Mouse (Mus musculus) gastrocnemius, adult 2 months (tissue): Measurements from ENCODE around the gene Mex3b. TPM values are rescaled to one million over a fixed set of nuclear protein-coding genes. Genes with fewer than 3 reads are reported as not detected.

Experiments
- DNase-seq: peaks from one replicate; pipeline ENCODE4 v3.0.0; 2022
- H3K27ac ChIP-seq: fragments of 200-600 bp; 2 replicates; pipeline ENCODE4 v1.8.1; 2022; ENCODE audit warnings: mild to moderate bottlenecking
- H3K4me3 ChIP-seq: fragments of 200-600 bp; 2 replicates; pipeline ENCODE4 v1.8.1; 2022; ENCODE audit warnings: mild to moderate bottlenecking, moderate library complexity
- CTCF ChIP-seq: fragments of 200-600 bp; IDR thresholded peaks from 2 replicates; pipeline ENCODE4 v1.8.1; 2022; ENCODE audit warnings: antibody characterized with exemption, mild to moderate bottlenecking, moderate library complexity
- intact Hi-C: fragments of 180-260 bp; cut with DNase I; formaldehyde crosslinking; loops from one replicate; pipeline ENCODE4 v1.15.1; 2025
- long read RNA-seq, 2 experiments: library from polyadenylated mRNA; stranded (forward); transcript quantifications; one replicate each; pipeline ENCODE4 v2.0.0; 2021
- total RNA-seq, 2 experiments: library from RNA; stranded (reverse); gene quantifications; 2 replicates each; pipeline ENCODE4 v1.2.3; 2021

The Mex3b gene
- under 1 TPM; 0.43 to 0.59 TPM for total RNA-seq
- long read RNA-seq, experiment 1: 0 reads
- long read RNA-seq, experiment 2: 0 reads

DNA sequence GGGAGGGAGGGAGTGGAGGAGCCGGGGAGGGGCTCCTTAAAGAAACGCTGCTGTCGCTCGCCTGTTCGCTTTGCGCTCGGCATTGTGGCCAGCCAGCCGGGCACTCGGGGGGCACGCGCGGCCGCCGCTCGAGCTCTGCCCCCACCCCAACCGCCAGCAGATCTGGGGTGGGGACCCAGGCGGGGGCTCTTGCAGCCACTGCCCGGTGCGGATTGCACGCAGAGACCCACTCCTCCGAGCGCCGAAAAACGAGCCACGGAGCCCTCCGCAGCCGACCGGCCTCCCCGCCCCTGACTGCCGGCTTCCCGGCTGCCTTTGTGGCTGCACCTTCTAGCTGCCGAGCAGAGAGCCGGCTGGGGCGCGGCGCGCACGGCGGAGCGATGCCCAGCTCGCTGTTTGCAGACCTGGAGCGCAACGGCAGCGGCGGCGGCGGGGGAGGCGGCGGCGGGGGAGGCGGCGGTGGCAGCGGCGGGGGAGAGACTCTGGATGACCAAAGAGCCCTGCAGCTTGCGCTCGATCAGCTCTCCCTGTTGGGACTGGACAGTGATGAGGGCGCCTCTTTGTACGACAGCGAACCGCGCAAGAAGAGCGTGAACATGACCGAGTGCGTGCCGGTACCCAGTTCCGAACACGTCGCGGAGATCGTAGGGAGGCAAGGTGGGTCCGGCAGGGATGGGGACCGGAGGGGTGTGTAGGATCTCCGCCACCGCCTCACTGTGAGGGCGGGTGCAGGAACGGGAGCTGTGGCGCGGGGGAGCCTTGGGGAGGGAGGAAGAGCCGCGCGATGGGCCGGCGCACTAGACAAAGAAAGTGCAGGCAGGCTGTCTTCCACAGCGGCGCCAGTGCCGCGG is at the start of gene Mex3b:
TSS of gene Mex3b (plus strand) at position 63 of the 851 bp plus-strand sequence.
- Histone ChIP-seq H3K27ac (peak within 1 kb of the TSS; percentile 92), H3K4me3 (peak within 1 kb of the TSS; percentile 90)
- peak; percentile 69 for DNase-seq
- no peak for TF ChIP-seq CTCF
- intact Hi-C loops: loop anchor here (10.0 kb wide), 1 partner anchor 153 kb away; no protein-coding TSS in a partner anchor

DNA sequence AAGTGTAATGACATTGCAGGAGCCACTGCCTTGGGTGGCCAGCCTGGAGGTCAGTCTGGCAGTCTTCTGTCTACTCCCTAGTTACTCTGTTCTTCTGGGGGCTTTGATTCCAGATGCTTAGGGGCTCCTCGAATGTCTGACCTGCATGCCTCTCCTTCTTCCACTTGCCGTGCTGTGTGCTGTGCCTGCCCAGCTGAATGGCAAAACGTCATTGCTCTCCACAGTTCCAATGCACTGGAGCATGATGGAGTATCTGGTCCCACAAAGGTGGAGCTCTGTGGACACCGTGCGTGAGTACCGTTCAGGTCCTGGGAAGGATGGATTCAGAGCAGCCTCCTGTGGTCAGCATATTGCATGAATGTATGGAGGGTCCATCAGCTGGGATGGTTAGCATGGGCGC is 47.6 kb upstream of the Mex3b start:
- intact Hi-C loops: no loop called here
- no peak for DNase-seq
- no peak for TF ChIP-seq CTCF
- Histone ChIP-seq H3K4me3 (no peak overlapping the region), H3K27ac (no peak overlapping the region)

DNA sequence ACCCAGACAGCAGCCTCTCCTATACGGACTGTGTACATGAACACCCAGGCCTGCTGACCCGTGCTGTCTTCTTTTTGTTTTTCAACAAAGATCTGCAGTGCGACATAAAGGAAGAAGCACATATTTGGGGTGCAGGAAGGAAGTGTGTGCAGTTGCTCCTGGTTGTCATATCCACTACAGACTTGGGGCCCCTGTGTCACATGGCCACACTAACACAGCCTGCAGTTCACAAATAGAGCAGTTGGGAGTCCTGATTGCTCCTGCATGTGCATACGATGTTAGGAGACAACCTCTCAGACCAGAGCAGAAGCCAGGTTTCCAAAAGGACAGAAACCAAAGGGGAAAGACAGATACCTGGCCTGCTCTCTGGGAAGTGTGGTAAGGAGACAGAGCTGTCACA is 46.5 kb upstream of the Mex3b start:
- no peak for TF ChIP-seq CTCF
- DNase-seq: no peak
- Histone ChIP-seq H3K27ac (no peak overlapping the region), H3K4me3 (no peak overlapping the region)
- intact Hi-C loops: no loop called here

DNA sequence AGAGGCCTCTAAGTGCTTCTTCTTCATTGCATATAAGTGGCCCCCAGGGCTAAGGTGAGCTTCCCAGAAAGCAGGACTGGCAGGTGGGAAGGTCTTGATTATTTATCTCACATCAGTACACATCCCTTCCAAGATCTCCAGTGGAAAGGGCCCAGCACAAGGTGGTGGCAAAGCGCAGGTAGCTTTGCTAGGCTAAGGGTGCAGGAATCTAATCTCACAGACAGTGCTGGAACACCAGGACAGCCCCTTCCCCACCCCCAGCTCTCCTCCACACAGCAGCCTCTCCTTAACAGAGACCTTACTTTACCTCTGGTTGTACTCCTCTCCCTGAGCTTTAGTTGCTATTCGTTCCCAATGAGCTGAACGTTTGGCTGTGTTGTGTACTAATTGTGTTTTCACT is 45.6 kb upstream of the Mex3b start:
- Histone ChIP-seq H3K4me3 (no peak overlapping the region), H3K27ac (no peak overlapping the region)
- TF ChIP-seq CTCF: no peak
- intact Hi-C loops: no loop called here
- no peak for DNase-seq

DNA sequence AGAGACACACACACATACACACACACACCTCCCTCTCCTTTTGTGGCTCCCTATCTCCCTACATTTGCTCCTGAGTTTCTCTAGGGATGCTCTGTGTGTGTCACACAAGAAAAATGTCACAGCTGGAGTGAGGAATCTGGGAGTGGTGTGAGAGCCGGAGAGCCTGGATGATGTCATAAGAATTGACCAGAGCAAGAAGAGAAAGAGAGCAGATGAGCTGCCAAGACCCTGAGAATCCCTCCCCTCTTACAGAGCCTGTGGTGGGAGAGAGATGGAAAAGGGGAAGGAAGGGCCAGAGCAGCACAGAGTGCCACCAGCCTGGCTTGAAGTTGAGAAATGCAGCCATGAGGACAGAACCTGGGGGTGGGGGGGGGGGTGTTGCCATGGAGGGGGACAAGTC is 44.6 kb upstream of the Mex3b start:
- no peak for TF ChIP-seq CTCF
- Histone ChIP-seq H3K27ac (no peak overlapping the region), H3K4me3 (no peak overlapping the region)
- intact Hi-C loops: no loop called here
- no peak for DNase-seq

DNA sequence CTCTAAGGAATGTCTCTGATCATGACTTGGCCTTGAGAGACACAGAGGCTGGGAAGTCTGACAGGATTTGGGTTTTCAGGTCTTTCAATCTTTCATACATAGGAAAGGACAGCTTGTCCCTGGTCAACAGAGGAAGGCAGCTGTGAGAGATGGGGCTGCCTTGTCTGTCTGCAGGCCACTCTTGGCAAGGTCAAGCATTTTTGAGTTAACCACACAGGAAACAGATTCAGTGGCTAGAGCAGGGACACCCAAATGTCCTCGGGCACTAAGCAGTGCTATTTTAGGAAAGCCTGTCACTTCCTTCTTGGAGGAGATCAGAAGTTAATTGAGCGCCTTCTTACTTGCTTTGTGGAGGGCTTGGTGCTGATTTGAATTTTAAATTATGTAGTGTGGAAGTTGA is 38.9 kb upstream of the Mex3b start:
- no peak overlapping the region for H3K27ac ChIP-seq
- no peak for DNase-seq
- TF ChIP-seq CTCF: no peak
- no peak overlapping the region for H3K4me3 ChIP-seq
- intact Hi-C loops: no loop called here

DNA sequence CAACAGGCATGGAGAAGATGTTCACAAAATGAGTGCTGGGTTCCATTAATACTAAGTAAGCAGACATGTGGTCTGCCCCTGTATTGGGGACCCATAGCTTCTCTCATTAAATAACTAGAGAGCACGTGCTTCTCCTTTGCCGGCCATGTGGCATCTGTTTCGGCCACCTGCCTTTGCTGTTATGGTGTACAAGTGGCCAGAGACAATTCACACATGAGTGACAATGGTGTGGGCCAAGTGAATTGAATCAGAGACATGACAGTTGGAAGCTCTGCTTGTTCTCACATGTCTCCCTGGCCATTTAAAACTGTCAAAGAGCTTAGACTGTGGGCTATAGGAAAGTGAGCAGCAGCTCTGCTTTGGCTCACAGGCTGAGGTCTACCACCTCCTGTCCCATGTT is 37.6 kb upstream of the Mex3b start:
- no peak for TF ChIP-seq CTCF
- Histone ChIP-seq H3K27ac (no peak overlapping the region), H3K4me3 (no peak overlapping the region)
- DNase-seq: no peak
- intact Hi-C loops: no loop called here

GRCm38 (mm10) chr7:82834471-82834870 is 32.7 kb upstream of the Mex3b start:
- DNase-seq: no peak
- Histone ChIP-seq H3K4me3 (no peak overlapping the region), H3K27ac (no peak overlapping the region)
- TF ChIP-seq CTCF: no peak
- intact Hi-C loops: no loop called here

DNA sequence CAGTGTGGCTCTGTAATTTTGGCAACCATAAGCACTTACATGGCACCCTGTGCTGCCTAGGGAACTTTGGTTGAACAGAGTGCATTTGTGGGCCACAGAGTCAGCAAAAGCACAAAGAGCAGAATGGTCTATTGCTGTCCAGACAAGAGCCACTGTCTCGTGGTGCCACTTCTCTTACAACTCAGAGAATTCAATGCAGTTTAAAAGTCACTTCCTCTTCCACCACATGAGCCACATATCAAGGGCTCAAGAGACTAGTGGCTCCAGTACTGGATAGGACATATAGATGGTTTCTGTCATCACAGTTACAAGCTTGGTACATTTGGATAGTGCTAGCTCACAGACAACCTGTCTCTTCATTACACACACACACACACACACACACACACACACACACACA is 28.7 kb upstream of the Mex3b start:
- Histone ChIP-seq H3K27ac (no peak overlapping the region), H3K4me3 (no peak overlapping the region)
- DNase-seq: no peak
- intact Hi-C loops: no loop called here
- no peak for TF ChIP-seq CTCF

DNA sequence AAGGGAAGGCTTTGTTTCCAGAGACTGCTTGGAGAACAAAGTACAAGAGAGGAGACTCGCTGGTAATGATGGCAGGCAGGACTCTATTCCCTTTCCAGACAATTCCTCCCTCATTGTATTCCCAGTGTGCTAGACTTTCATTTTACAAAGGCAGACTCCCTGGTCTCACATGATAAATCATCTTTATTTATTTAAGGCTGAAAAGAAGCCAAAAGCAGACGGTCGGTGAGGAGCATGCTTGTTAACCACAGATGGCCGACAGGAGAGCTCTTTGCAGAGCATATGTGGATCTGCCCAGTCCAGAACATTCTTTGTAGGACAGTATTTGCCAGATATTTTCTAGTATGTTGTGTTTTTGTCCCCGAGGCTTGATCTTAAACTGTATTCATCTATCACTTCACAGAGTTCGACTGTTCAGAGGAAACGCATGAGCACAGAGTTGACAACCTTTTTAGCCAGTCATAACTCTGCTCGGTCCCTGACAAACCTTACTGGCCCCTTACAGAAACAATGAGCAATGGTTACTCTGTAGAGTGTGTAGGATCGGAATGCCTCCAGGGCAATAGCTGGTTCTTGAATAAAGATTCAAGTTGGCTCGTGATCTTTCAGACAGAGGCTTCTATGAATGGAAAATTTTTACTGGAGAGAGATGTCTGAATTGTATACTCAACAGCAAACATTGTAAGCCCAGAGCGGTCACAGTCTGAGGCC is 28.0 kb upstream of the Mex3b start:
- Histone ChIP-seq H3K27ac (no peak overlapping the region), H3K4me3 (no peak overlapping the region)
- no peak for TF ChIP-seq CTCF
- DNase-seq: no peak
- intact Hi-C loops: no loop called here

DNA sequence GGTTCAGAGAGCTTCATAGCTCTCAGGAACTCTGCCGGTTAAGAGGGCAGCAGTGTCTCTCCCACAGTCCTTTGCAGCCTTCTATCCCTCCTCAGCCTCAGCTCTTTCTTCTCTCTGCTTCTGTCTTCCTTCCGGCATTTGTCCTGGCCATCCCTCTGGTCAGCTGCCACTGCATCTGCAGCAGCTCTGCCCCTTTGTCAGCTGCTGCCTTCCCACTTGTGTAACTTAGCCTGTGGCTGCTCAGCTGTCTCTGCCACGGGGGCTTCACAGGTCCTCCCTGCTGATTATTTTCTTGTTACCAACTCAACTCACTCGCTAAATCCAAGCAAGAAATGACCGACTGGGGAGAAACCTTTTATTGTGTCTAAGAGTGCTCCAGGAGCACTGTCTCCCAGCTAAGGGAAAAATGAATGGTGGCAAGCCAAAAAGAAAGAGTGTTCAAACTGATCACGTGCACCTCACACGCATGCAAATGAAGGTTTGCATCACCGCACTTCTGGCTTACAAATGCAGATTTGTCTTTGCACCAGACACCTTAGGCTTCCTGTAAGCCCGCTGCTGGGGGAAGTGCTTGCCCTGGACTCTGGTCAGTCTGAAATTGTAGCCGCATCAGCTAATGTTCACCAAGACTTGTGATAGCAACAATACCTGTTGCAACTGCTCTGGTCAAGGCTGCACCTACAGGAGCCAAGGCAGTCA is 24.8 kb upstream of the Mex3b start:
- intact Hi-C loops: no loop called here
- H3K27ac ChIP-seq: no peak overlapping the region
- TF ChIP-seq CTCF: no peak
- H3K4me3 ChIP-seq: no peak overlapping the region
- DNase-seq: no peak

DNA sequence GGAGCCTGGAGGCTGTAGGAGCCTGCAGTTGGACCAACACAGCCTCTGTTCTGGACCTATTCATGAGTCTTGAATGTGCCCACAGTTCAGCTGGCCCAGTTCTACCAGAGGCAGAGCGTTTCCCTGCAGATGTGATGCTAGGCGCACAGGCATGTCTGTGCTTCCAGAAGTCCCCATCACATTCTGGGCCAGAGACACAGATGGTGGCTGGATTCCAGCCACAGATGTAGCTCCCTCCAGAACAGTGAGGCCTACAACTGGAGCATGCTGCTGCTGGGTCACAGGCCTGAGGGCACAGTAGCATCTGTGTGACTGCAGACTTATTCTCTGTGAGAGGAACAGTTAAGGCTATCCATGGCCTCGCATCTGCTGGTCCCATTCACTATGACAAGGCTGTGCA is 16.4 kb upstream of the Mex3b start:
- DNase-seq: peak; percentile 19
- no peak overlapping the region for H3K4me3 ChIP-seq
- TF ChIP-seq CTCF: no peak
- intact Hi-C loops: no loop called here
- H3K27ac ChIP-seq: no peak overlapping the region

DNA sequence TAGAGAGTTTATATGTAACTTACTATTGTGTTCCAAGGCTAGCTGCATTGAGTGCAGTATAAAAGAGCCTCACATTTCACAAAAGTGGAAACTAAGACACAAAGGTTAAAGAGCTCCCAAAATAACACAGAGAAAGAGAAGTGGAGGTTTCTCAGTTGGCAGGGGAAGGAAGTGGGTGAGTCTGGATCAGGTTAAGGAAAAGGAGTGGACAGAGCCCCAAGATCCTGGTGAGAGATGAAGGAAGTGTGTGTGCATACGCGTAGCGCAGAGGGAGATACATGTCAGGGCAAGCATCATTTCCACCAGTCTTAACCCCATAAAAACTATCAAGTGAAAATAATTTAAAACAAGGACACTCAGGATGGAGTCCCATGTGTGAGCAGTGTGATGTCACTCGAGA is 15.5 kb upstream of the Mex3b start:
- no peak overlapping the region for H3K27ac ChIP-seq
- H3K4me3 ChIP-seq: no peak overlapping the region
- no peak for DNase-seq
- intact Hi-C loops: no loop called here
- no peak for TF ChIP-seq CTCF
